Mouse (Mus musculus) cortical plate, adult 2 months (tissue): Measurements from ENCODE around the gene Gm10645.

Experiments
- CTCF ChIP-seq: fragments of 200-500 bp; IDR thresholded peaks from 2 replicates; pipeline ENCODE4 v1.5.1; 2011; ENCODE audit warnings: mild to moderate bottlenecking, control low read depth, low read length; ENCODE audit not compliant: insufficient read depth; ENCODE audit errors: extremely low read depth
- POLR2A ChIP-seq: fragments of 200-500 bp; IDR thresholded peaks from 2 replicates; pipeline ENCODE4 v1.6.1; 2011; ENCODE audit warnings: mild to moderate bottlenecking, low read length, control low read depth; ENCODE audit not compliant: insufficient read depth; ENCODE audit errors: extremely low read depth

DNA sequence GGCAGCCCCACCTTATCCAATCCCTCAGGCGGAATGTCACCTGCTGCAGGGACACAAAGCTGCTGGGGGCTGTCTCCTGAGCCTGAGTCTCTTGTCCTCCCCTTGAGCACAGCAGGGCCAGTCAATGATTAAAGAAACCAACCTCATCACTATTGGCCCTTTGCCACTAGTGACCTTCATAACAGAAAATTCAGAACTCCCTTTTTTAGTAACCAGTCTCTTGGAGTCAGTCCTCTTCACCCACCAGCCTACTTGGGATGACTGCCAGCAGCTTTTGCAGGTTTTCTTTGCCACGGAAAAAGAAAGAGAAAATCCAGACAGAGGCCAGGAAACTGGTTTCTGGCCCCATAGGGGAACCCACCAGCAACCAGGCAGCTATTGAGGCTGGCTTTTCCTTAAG lies 30.9 kb downstream of the Gm10645 start:
- TF ChIP-seq CTCF (no peak), POLR2A (no peak)
